Mouse (Mus musculus): ENCODE measurements around the gene Bcl11b. TPM values are rescaled to one million over a fixed set of nuclear protein-coding genes. Genes with fewer than 3 reads are reported as not detected.

The Bcl11b gene
- total and polyA plus RNA-seq, 3 experiments = not detected

GRCm38 (mm10) chr12:107923963-107924362 lies 79.4 kb downstream of the Bcl11b start:
- Histone ChIP-seq H3K27me3 (replicated peaks) (no peaks in the 10 kb centered on the region), H3K4me2 (ENCODE audit: insufficient read depth, low read depth, poor library complexity, severe bottlenecking) (no peak overlapping the region), H3K9ac (ENCODE audit: insufficient read depth, low read depth) (no peak overlapping the region), H3K9me3 (replicated peaks; ENCODE audit: low read length) (peaks cover 94% of the 10 kb centered on the region), H3K36me3 (replicated peaks in 1 of 2; ENCODE audit: control insufficient read depth in 1 of 2, insufficient read depth in 1 of 2, low read length in 1 of 2) (no peaks in the 10 kb centered on the region), H3K4me1 (ENCODE audit: control insufficient read depth in 1 of 2, insufficient read depth in 2 of 2) (no peaks in the 10 kb centered on the region), H3K79me2 (replicated peaks; ENCODE audit: control insufficient read depth, extremely low read depth, insufficient read depth, poor library complexity, severe bottlenecking) (no peaks in the 10 kb centered on the region), H3K27ac (ENCODE audit: insufficient read depth, low read depth) (no peak overlapping the region), H3K4me3 (replicated peaks in 1 of 3; ENCODE audit: low read depth in 2 of 3, low read length in 2 of 3, poor library complexity in 1 of 3) (no peak overlapping the region)
- dilution Hi-C loops (cut with MboI; ENCODE audit: extremely low pct_ligation_motif_present, extremely low pct_unique_long_range_greater_than_20kb, low sequenced_read_pairs) = no loop called here
- TF ChIP-seq IRF4 (IDR thresholded peaks at IDR 0.05; ENCODE audit: low read depth, low read length) = no peak
- TF ChIP-seq USF1 (IDR thresholded peaks at IDR 0.05; ENCODE audit: low read depth, low read length) = no peak
- no peak for TF ChIP-seq CHD1 (IDR thresholded peaks at IDR 0.05; ENCODE audit: low read depth, low read length)
- TF ChIP-seq MAFK (IDR thresholded peaks at IDR 0.05; ENCODE audit: insufficient replicate concordance, low read length) = no peak
- no peak for TF ChIP-seq ZMIZ1 (IDR thresholded peaks at IDR 0.05; ENCODE audit: low read depth, low read length)
- TF ChIP-seq KAT2A (IDR thresholded peaks at IDR 0.05; ENCODE audit: insufficient replicate concordance, low read length) = no peak
- TF ChIP-seq BHLHE40 (IDR thresholded peaks at IDR 0.05; ENCODE audit: low read depth, low read length) = no peak
- TF ChIP-seq ETS1 (conservative IDR thresholded peaks at IDR 0.05; ENCODE audit: low read depth, low read length) = no peak
- TF ChIP-seq JUND (conservative IDR thresholded peaks at IDR 0.05; ENCODE audit: low read depth, low read length) = no peak
- no peak for TF ChIP-seq POLR2A (IDR thresholded peaks at IDR 0.05; ENCODE audit: low read depth, low read length)
- TF ChIP-seq MXI1 (IDR thresholded peaks at IDR 0.05; ENCODE audit: low read depth, low read length) = no peak
- TF ChIP-seq HCFC1 (IDR thresholded peaks at IDR 0.05; ENCODE audit: low read depth, low read length) = no peak
- no peak for TF ChIP-seq SMC3 (IDR thresholded peaks at IDR 0.05; ENCODE audit: low read depth, low read length)
- no peak for TF ChIP-seq SIN3A (IDR thresholded peaks at IDR 0.05; ENCODE audit: low read length)
- TF ChIP-seq CHD2 (IDR thresholded peaks at IDR 0.05; ENCODE audit: low read length) = no peak
- TF ChIP-seq TCF12 (IDR thresholded peaks at IDR 0.05; ENCODE audit: low read depth, low read length) = no peak
- no peak for TF ChIP-seq EP300 (IDR thresholded peaks at IDR 0.05; ENCODE audit: low read length)
- no peak for TF ChIP-seq MAX (IDR thresholded peaks at IDR 0.05; ENCODE audit: low read length)
- no peak for DNase-seq (ENCODE audit: extremely low read depth)
- in situ Hi-C loops (cut with MboI; ENCODE audit: low pct_ligation_motif_present, low pct_unique_long_range_greater_than_20kb, low sequenced_read_pairs) = no loop called here

- TF ChIP-seq MYC (IDR thresholded peaks at IDR 0.05; ENCODE audit: low read depth, low read length) (no peak), ETS1 (conservative IDR thresholded peaks at IDR 0.05; ENCODE audit: low read depth, low read length) (no peak), RAD21 (IDR thresholded peaks at IDR 0.05; ENCODE audit: low read depth, low read length) (no peak), TCF12 (IDR thresholded peaks at IDR 0.05; ENCODE audit: low read depth, low read length) (no peak), HCFC1 (IDR thresholded peaks at IDR 0.05; ENCODE audit: low read depth, low read length) (no peak), PAX5 (IDR thresholded peaks at IDR 0.05; ENCODE audit: low read length) (no peak), ZMIZ1 (IDR thresholded peaks at IDR 0.05; ENCODE audit: low read depth, low read length) (no peak), JUN (IDR thresholded peaks at IDR 0.05; ENCODE audit: insufficient read depth, low read depth, low read length) (no peak), ZNF384 (IDR thresholded peaks at IDR 0.05; ENCODE audit: low read depth, low read length) (no peak), POLR2AphosphoS2 (IDR thresholded peaks at IDR 0.05; ENCODE audit: low read depth, low read length) (no peak), E2F4 (IDR thresholded peaks at IDR 0.05; ENCODE audit: insufficient replicate concordance, low read depth, low read length) (no peak), GABPA (IDR thresholded peaks at IDR 0.05; ENCODE audit: insufficient replicate concordance, low read depth, low read length) (no peak), RCOR1 (conservative IDR thresholded peaks at IDR 0.05; ENCODE audit: low read depth, low read length) (no peak), MXI1 (IDR thresholded peaks at IDR 0.05; ENCODE audit: low read depth, low read length) (no peak), NRF1 (IDR thresholded peaks at IDR 0.05; ENCODE audit: low read depth, low read length) (no peak), MAFK (IDR thresholded peaks at IDR 0.05; ENCODE audit: insufficient replicate concordance, low read length) (no peak), JUND (conservative IDR thresholded peaks at IDR 0.05; ENCODE audit: low read depth, low read length) (no peak), NELFE (IDR thresholded peaks at IDR 0.05; ENCODE audit: low read depth, low read length) (no peak)
- in situ Hi-C loops (cut with MboI; ENCODE audit: low pct_ligation_motif_present, low pct_unique_long_range_greater_than_20kb, low sequenced_read_pairs) (no loop called here), dilution Hi-C loops (cut with MboI; ENCODE audit: extremely low pct_ligation_motif_present, extremely low pct_unique_long_range_greater_than_20kb, low sequenced_read_pairs) (no loop called here)
- DNase-seq (ENCODE audit: extremely low read depth) = no peak
- Histone ChIP-seq H3K9ac (ENCODE audit: insufficient read depth, low read depth) (no peak overlapping the region), H3K27me3 (replicated peaks) (no peaks in the 10 kb centered on the region), H3K27ac (ENCODE audit: insufficient read depth, low read depth) (no peak overlapping the region), H3K79me2 (replicated peaks; ENCODE audit: control insufficient read depth, extremely low read depth, insufficient read depth, poor library complexity, severe bottlenecking) (no peaks in the 10 kb centered on the region), H3K4me3 (replicated peaks in 1 of 3; ENCODE audit: low read depth in 2 of 3, low read length in 2 of 3, poor library complexity in 1 of 3) (no peak overlapping the region), H3K9me3 (replicated peaks; ENCODE audit: low read length) (peaks cover 95% of the 10 kb centered on the region), H3K4me2 (ENCODE audit: insufficient read depth, low read depth, poor library complexity, severe bottlenecking) (no peak overlapping the region), H3K36me3 (replicated peaks in 1 of 2; ENCODE audit: control insufficient read depth in 1 of 2, insufficient read depth in 1 of 2, low read length in 1 of 2) (no peaks in the 10 kb centered on the region), H3K4me1 (ENCODE audit: control insufficient read depth in 1 of 2, insufficient read depth in 2 of 2) (no peaks in the 10 kb centered on the region)
These were observed 81.2 kb downstream of the Bcl11b start for GRCm38 (mm10) chr12:107922180-107922579.
